Mouse (Mus musculus) ES-E14 (cell line): ENCODE measurements at regions not wholly inside any gene's neighbourhood (a gene's known extent, or its start where the extent isn't known, plus 50 kb on each side); places are given as distances from the start of the nearest gene placed in this dataset.

Experiments used
- HCFC1 ChIP-seq: IDR thresholded peaks from 2 replicates; pipeline ENCODE4 v1.6.1; 2012; ENCODE audit warnings: low read length, inconsistent platforms, borderline replicate concordance; ENCODE audit not compliant: insufficient read depth
- ZC3H11A ChIP-seq: IDR thresholded peaks from 2 replicates; pipeline ENCODE4 v1.6.1; 2012; ENCODE audit warnings: low read depth, mild to moderate bottlenecking, inconsistent platforms, low read length, borderline replicate concordance
- ZNF384 ChIP-seq: IDR thresholded peaks from 2 replicates; pipeline ENCODE4 v1.6.1; 2012; ENCODE audit warnings: low read depth, low read length, inconsistent platforms

DNA sequence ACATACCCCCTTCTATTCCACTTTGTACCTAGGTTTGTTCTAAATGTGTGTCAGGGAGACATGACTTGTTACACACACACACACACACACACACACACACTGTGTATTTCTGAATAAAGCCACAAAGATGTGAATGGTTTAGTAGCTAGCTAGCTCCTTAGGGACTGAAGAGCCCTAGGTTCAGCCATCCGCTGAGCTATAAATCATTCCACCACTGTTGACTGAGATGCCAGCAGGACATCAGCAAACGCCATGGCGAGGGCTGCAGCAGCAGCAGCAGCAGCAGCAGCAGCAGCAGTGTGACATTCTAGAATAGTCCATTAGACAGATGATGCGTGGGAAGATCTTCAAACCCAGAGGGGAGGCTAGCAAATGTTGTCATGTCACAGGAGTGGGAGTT lies 455.9 kb downstream of the Med13l start:
- TF ChIP-seq HCFC1: no peak
- TF ChIP-seq ZC3H11A: no peak
- TF ChIP-seq ZNF384: no peak
